Mouse (Mus musculus): Measurements from ENCODE around the gene Itga2b. TPM values are rescaled to one million over a fixed set of nuclear protein-coding genes. Genes with fewer than 3 reads are reported as not detected.

Itga2b gene
- polyA plus RNA-seq, 1 experiment from 2014 or later, result 4.4 TPM

GRCm38 (mm10) chr11:102480897-102481296, 11.0 kb upstream of the Itga2b start:
- H3K27me3 ChIP-seq, result no peaks in the 10 kb centered on the region
- H3K27ac ChIP-seq, result no peak overlapping the region
- no peaks in the 10 kb centered on the region for H3K4me1 ChIP-seq
- ATAC-seq (ENCODE audit: low FRiP score, low read depth), result no peak
- WGBS, result 95% methylated on average over 4 of the region's 4 CpGs
- H3K9me3 ChIP-seq, result no peaks in the 10 kb centered on the region
- H3K36me3 ChIP-seq, result peaks cover 79% of the 10 kb centered on the region
- no peak overlapping the region for H3K9ac ChIP-seq
- H3K4me3 ChIP-seq, result no peak overlapping the region
- H3K4me2 ChIP-seq (replicated peaks), result no peak overlapping the region

- Histone ChIP-seq H3K27ac (no peak overlapping the region), H3K4me3 (no peak overlapping the region), H3K36me3 (peaks cover 78% of the 10 kb centered on the region), H3K27me3 (no peaks in the 10 kb centered on the region), H3K4me2 (replicated peaks) (no peak overlapping the region), H3K9me3 (no peaks in the 10 kb centered on the region), H3K9ac (no peak overlapping the region), H3K4me1 (no peaks in the 10 kb centered on the region)
- 96% methylated on average over 15 of the region's 15 CpGs for WGBS
- no peak for ATAC-seq (ENCODE audit: low FRiP score, low read depth)
Observed at GRCm38 (mm10) chr11:102480111-102480510, 10.2 kb upstream of the Itga2b start.

GRCm38 (mm10) chr11:102479581-102479980, 9.7 kb upstream of the Itga2b start:
- ATAC-seq (ENCODE audit: low FRiP score, low read depth), result no peak
- Histone ChIP-seq H3K27me3 (no peaks in the 10 kb centered on the region), H3K36me3 (peaks cover 77% of the 10 kb centered on the region), H3K9ac (no peak overlapping the region), H3K4me2 (replicated peaks) (no peak overlapping the region), H3K27ac (no peak overlapping the region), H3K9me3 (no peaks in the 10 kb centered on the region), H3K4me1 (no peaks in the 10 kb centered on the region), H3K4me3 (no peak overlapping the region)
- WGBS, result 97% methylated on average over 23 of the region's 23 CpGs

- WGBS, result 88% methylated on average over 3 of the region's 3 CpGs
- H3K4me1 ChIP-seq, result no peaks in the 10 kb centered on the region
- no peak overlapping the region for H3K9ac ChIP-seq
- no peak overlapping the region for H3K27ac ChIP-seq
- no peaks in the 10 kb centered on the region for H3K27me3 ChIP-seq
- ATAC-seq (ENCODE audit: low FRiP score, low read depth), result no peak
- H3K36me3 ChIP-seq, result peaks cover 82% of the 10 kb centered on the region
- no peaks in the 10 kb centered on the region for H3K9me3 ChIP-seq
- H3K4me2 ChIP-seq (replicated peaks), result no peak overlapping the region
- H3K4me3 ChIP-seq, result no peak overlapping the region
Observed at GRCm38 (mm10) chr11:102478671-102479070, 8.7 kb upstream of the Itga2b start.

GRCm38 (mm10) chr11:102475027-102475426, 5.1 kb upstream of the Itga2b start:
- H3K9me3 ChIP-seq, result no peaks in the 10 kb centered on the region
- 92% methylated on average over 3 of the region's 3 CpGs for WGBS
- H3K4me1 ChIP-seq, result 0 out of 2 replicates have a peak, but pooled peaks cover 5% of the 10 kb centered on the region
- H3K9ac ChIP-seq, result no peak overlapping the region
- H3K4me3 ChIP-seq, result no peak overlapping the region
- peaks cover 53% of the 10 kb centered on the region for H3K36me3 ChIP-seq
- no peak overlapping the region for H3K27ac ChIP-seq
- H3K27me3 ChIP-seq, result no peaks in the 10 kb centered on the region
- ATAC-seq (ENCODE audit: low FRiP score, low read depth), result no peak
- no peak overlapping the region for H3K4me2 ChIP-seq (replicated peaks)

GRCm38 (mm10) chr11:102467041-102467631, 2.8 kb downstream of the Itga2b start:
- peak overlapping the region; percentile 23; the same call in 1 of the 2 replicates for H3K27ac ChIP-seq
- H3K36me3 ChIP-seq, result no peaks in the 10 kb centered on the region
- under 1% methylated on average over 37 of the region's 37 CpGs for WGBS
- peaks cover 25% of the 10 kb centered on the region for H3K4me1 ChIP-seq
- peak; percentile 95 for ATAC-seq (ENCODE audit: low FRiP score, low read depth)
- H3K27me3 ChIP-seq, result peaks cover 18% of the 10 kb centered on the region
- no peaks in the 10 kb centered on the region for H3K9me3 ChIP-seq
- peak overlapping the region; percentile 55 for H3K9ac ChIP-seq
- peak overlapping the region; percentile 43 for H3K4me3 ChIP-seq
- H3K4me2 ChIP-seq (replicated peaks), result peak overlapping the region; percentile 75

- H3K27ac ChIP-seq, result no peak overlapping the region
- H3K9ac ChIP-seq, result no peak overlapping the region
- peak overlapping the region; percentile 75 for H3K4me2 ChIP-seq (replicated peaks)
- WGBS, result 12% methylated on average over 26 of the region's 26 CpGs
- H3K4me3 ChIP-seq, result peak overlapping the region; percentile 8; the same call in 1 of the 2 replicates
- H3K27me3 ChIP-seq, result peaks cover 18% of the 10 kb centered on the region
- no peaks in the 10 kb centered on the region for H3K36me3 ChIP-seq
- ATAC-seq (ENCODE audit: low FRiP score, low read depth), result no peak
- H3K4me1 ChIP-seq, result peaks cover 25% of the 10 kb centered on the region
- H3K9me3 ChIP-seq, result no peaks in the 10 kb centered on the region
Observed at GRCm38 (mm10) chr11:102465713-102466436, 4.0 kb downstream of the Itga2b start.

- Histone ChIP-seq H3K4me2 (replicated peaks) (no peak overlapping the region), H3K4me1 (peaks cover 25% of the 10 kb centered on the region), H3K9me3 (no peaks in the 10 kb centered on the region), H3K4me3 (no peak overlapping the region), H3K9ac (no peak overlapping the region), H3K36me3 (no peaks in the 10 kb centered on the region), H3K27me3 (peaks cover 22% of the 10 kb centered on the region), H3K27ac (no peak overlapping the region)
- 91% methylated on average over 6 of the region's 6 CpGs for WGBS
- no peak for ATAC-seq (ENCODE audit: low FRiP score, low read depth)
Observed at GRCm38 (mm10) chr11:102464901-102465300, 5.0 kb downstream of the Itga2b start.

GRCm38 (mm10) chr11:102461764-102462163, 8.2 kb downstream of the Itga2b start:
- no peak overlapping the region for H3K4me2 ChIP-seq (replicated peaks)
- H3K27me3 ChIP-seq, result peaks cover 32% of the 10 kb centered on the region
- H3K27ac ChIP-seq, result no peak overlapping the region
- H3K36me3 ChIP-seq, result no peaks in the 10 kb centered on the region
- ATAC-seq (ENCODE audit: low FRiP score, low read depth), result no peak
- no peaks in the 10 kb centered on the region for H3K9me3 ChIP-seq
- H3K9ac ChIP-seq, result no peak overlapping the region
- no peak overlapping the region for H3K4me3 ChIP-seq
- 83% methylated on average over 3 of the region's 3 CpGs for WGBS
- peaks cover 18% of the 10 kb centered on the region for H3K4me1 ChIP-seq

GRCm38 (mm10) chr11:102460541-102460940, 9.4 kb downstream of the Itga2b start:
- H3K4me2 ChIP-seq (replicated peaks), result no peak overlapping the region
- peaks cover 30% of the 10 kb centered on the region for H3K27me3 ChIP-seq
- no peak overlapping the region for H3K9ac ChIP-seq
- ATAC-seq (ENCODE audit: low FRiP score, low read depth), result no peak
- no peaks in the 10 kb centered on the region for H3K36me3 ChIP-seq
- no peaks in the 10 kb centered on the region for H3K9me3 ChIP-seq
- H3K27ac ChIP-seq, result no peak overlapping the region
- WGBS, result 70% methylated on average over 16 of the region's 16 CpGs
- no peak overlapping the region for H3K4me3 ChIP-seq
- H3K4me1 ChIP-seq, result peaks cover 18% of the 10 kb centered on the region

GRCm38 (mm10) chr11:102455740-102456396, 14.1 kb downstream of the Itga2b start:
- ATAC-seq (ENCODE audit: low FRiP score, low read depth), result peak; percentile 91
- Histone ChIP-seq H3K36me3 (no peaks in the 10 kb centered on the region), H3K27me3 (peaks cover 49% of the 10 kb centered on the region), H3K4me1 (peaks cover 24% of the 10 kb centered on the region), H3K4me2 (replicated peaks) (peak overlapping the region; percentile 95), H3K4me3 (peak overlapping the region; percentile 57), H3K9me3 (no peaks in the 10 kb centered on the region), H3K9ac (peak overlapping the region; percentile 67), H3K27ac (peak overlapping the region; percentile 63)
- WGBS, result under 1% methylated on average over 40 of the region's 40 CpGs

- ATAC-seq (ENCODE audit: low FRiP score, low read depth), result no peak
- no peak overlapping the region for H3K4me2 ChIP-seq (replicated peaks)
Observed at GRCm38 (mm10) chr11:102453131-102453530, 16.8 kb downstream of the Itga2b start.

More at GRCm38 (mm10) chr11:102453131-102453530, 16.8 kb downstream of the Itga2b start:
- 19% methylated on average over 10 of the region's 10 CpGs for WGBS
- H3K27ac ChIP-seq, result no peak overlapping the region
- no peaks in the 10 kb centered on the region for H3K9me3 ChIP-seq
- no peak overlapping the region for H3K9ac ChIP-seq
- H3K4me3 ChIP-seq, result no peak overlapping the region
- peaks cover 28% of the 10 kb centered on the region for H3K4me1 ChIP-seq
- H3K27me3 ChIP-seq, result peaks cover 67% of the 10 kb centered on the region
- no peaks in the 10 kb centered on the region for H3K36me3 ChIP-seq
